Mouse (Mus musculus) kidney, embryonic 16.5 days (tissue): ENCODE results near the gene Klc1. TPM values are rescaled to one million over a fixed set of nuclear protein-coding genes. Genes with fewer than 3 reads are reported as not detected.
"Not testable (repeated sequence)": the region's sequence is repeated elsewhere in the genome, so short reads cannot be mapped to it uniquely, and the experiment has no call there.

Experiments used
- ATAC-seq: fragments of 200-750 bp; cut with Nextera tagmentation; 2 replicates; pipeline ENCODE4 v1.8.0; 2017; ENCODE audit warnings: moderate TSS enrichment; ENCODE audit not compliant: low FRiP score, low TSS enrichment
- H3K27ac ChIP-seq: fragments of 300-500 bp; sonication (generic); 2 replicates; pipeline ENCODE4 v1.5.1; 2014; ENCODE audit warnings: low read length
- H3K27me3 ChIP-seq: fragments of 300-500 bp; sonication (generic); 2 replicates; pipeline ENCODE4 v1.6.1; 2014; ENCODE audit warnings: low read length, control low read depth, mixed read lengths; ENCODE audit not compliant: insufficient read depth
- H3K36me3 ChIP-seq: fragments of 300-500 bp; sonication (generic); 2 replicates; pipeline ENCODE4 v1.6.1; 2014; ENCODE audit warnings: low read length, control low read depth, mixed read lengths; ENCODE audit not compliant: insufficient read depth
- H3K4me1 ChIP-seq: fragments of 300-500 bp; sonication (generic); 2 replicates; pipeline ENCODE4 v1.6.1; 2014; ENCODE audit warnings: low read length, control low read depth, mixed read lengths; ENCODE audit not compliant: insufficient read depth
- H3K4me2 ChIP-seq: fragments of 300-500 bp; sonication (generic); replicated peaks from 2 replicates; pipeline ENCODE4 v1.6.1; 2014; ENCODE audit warnings: low read depth, low read length
- H3K4me3 ChIP-seq: fragments of 300-500 bp; sonication (generic); 2 replicates; pipeline ENCODE4 v1.5.1; 2014; ENCODE audit warnings: mild to moderate bottlenecking, low read length
- H3K9ac ChIP-seq: fragments of 300-500 bp; sonication (generic); replicated peaks from 2 replicates; pipeline ENCODE4 v1.6.1; 2014; ENCODE audit warnings: low read length
- H3K9me3 ChIP-seq: fragments of 300-500 bp; sonication (generic); 2 replicates; pipeline ENCODE4 v1.6.1; 2016; ENCODE audit warnings: low read length, control low read depth
- WGBS: fragments of 180-500 bp; shearing (Covaris S2); extraction: QIAGEN DNeasy Blood & Tissue Kit; methylation state at CpG from one replicate; pipeline ENCODE4 v1.1.7; 2014; 5-methylcytosine and 5-hydroxymethylcytosine counted together
- polyA plus RNA-seq: library from polyadenylated mRNA; unstranded; fragments of >200 nt; fragmentation: Nextera tagmentation; extraction: Ambion mirVana; gene quantifications from 2 replicates; pipeline ENCODE4 v1.2.1, GENCODE M21; 2015

Gene Klc1
- 98.5 and 101 TPM in 2 replicates for polyA plus RNA-seq

GRCm38 (mm10) chr12:111758381-111759175 lies at the start of gene Klc1:
TSS of gene Klc1 (plus strand) at chr12:111758849.
- peak; percentile 68 for ATAC-seq
- H3K9ac ChIP-seq, result peak within 1 kb of the TSS; percentile 95

GRCm38 (mm10) chr12:111710091-111710490 lies 48.6 kb upstream of the Klc1 start:
- Histone ChIP-seq H3K9me3 (no peaks in the 10 kb centered on the region), H3K9ac (no peak overlapping the region), H3K4me1 (peaks cover 36% of the 10 kb centered on the region), H3K4me3 (no peak overlapping the region), H3K27ac (no peak overlapping the region), H3K36me3 (peaks cover 25% of the 10 kb centered on the region), H3K27me3 (no peaks in the 10 kb centered on the region), H3K4me2 (no peak overlapping the region)
- WGBS, result 87% methylated on average over 10 of the region's 10 CpGs
- no peak for ATAC-seq

More at GRCm38 (mm10) chr12:111758381-111759175, at the start of gene Klc1:
- Histone ChIP-seq H3K4me1 (peaks cover 30% of the 10 kb centered on the region), H3K9me3 (no peaks in the 10 kb centered on the region), H3K27me3 (no peaks in the 10 kb centered on the region), H3K36me3 (peaks cover 6% of the 10 kb centered on the region; the same call in 1 of the 2 replicates), H3K27ac (peak within 1 kb of the TSS; percentile 86), H3K4me3 (peak within 1 kb of the TSS; percentile 96), H3K4me2 (peak within 1 kb of the TSS; percentile 68)
- under 1% methylated on average over 70 of the region's 85 CpGs for WGBS

GRCm38 (mm10) chr12:111712476-111712875 lies 46.2 kb upstream of the Klc1 start:
- H3K4me2 ChIP-seq, result peak overlapping the region; percentile 57
- 0% methylated on average over 32 of the region's 33 CpGs for WGBS
- peak; percentile 41 for ATAC-seq

DNA sequence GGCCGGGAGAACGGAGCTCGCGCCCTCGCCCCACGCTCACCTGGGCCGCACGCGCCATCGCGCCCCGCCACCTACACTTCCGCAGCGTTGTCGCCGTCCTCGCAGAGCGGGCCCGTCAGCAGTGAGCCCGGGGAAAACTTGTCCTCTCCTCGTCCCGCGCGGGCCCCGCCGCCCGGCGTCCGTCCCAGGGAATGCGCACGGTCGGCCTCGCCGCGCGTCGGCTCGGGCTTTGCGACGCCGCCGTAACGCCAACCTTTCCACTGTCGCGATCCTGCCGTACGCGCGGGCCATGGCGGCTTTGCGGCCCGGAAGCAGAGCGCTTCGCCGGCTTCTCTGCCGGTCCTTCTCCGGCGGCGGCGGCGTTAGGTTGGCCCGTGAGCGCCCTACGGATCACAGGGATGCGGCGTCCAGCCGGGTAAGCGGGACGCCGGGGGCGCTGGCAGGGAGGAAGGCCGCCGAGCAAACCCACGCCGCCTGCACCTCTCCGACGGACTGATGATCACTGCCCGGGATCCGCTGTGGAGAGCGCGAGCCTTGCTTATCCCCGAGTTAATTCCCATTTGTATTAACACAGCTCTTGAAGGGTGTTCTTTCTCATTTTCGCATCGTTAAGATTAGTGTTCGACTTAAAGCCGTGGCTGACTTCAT lies 45.5 kb upstream of the Klc1 start, which contains the start of the genes Bag5 and Apopt1:
Gene Bag5, minus strand, starts transcription at position 254 of the 648 bp plus-strand sequence.
Gene Apopt1, plus strand, starts transcription at position 258 of the 648 bp plus-strand sequence.
- Histone ChIP-seq H3K9ac (peak within 1 kb of the TSS; percentile 96), H3K4me1 (peaks cover 23% of the 10 kb centered on the region), H3K9me3 (no peaks in the 10 kb centered on the region), H3K4me3 (peak within 1 kb of the TSS; percentile 93), H3K27ac (peak within 1 kb of the TSS; percentile 80), H3K4me2 (peak within 1 kb of the TSS; percentile 57), H3K27me3 (no peaks in the 10 kb centered on the region), H3K36me3 (peaks cover 25% of the 10 kb centered on the region)
- peak; percentile 94 for ATAC-seq
- under 1% methylated on average over 81 of the region's 86 CpGs for WGBS

More at GRCm38 (mm10) chr12:111712476-111712875, 46.2 kb upstream of the Klc1 start:
- Histone ChIP-seq H3K4me1 (peaks cover 25% of the 10 kb centered on the region), H3K27ac (peak overlapping the region; percentile 80), H3K36me3 (peaks cover 25% of the 10 kb centered on the region), H3K4me3 (peak overlapping the region; percentile 93), H3K9ac (peak overlapping the region; percentile 96), H3K9me3 (no peaks in the 10 kb centered on the region), H3K27me3 (no peaks in the 10 kb centered on the region)

DNA sequence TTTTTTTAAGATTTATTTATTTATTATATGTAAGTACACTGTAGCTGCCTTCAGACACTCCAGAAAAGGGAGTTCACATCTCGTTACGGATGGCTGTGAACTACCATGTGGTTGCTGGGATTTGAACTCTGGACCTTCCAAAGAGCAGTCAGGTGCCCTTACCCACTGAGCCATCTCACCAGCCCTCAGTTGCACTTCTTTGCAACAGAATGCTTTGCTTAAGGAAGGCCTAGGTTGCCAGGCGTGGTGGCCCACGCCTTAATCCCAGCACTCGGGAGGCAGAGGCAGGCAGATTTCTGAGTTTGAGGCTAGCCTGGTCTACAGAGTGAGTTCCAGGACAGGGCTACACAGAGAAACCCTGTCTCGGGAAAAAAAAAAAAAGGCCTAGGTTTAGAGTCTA lies 44.8 kb upstream of the Klc1 start:
- not testable (repeated sequence) for ATAC-seq, H3K9me3 ChIP-seq, H3K9ac ChIP-seq

DNA sequence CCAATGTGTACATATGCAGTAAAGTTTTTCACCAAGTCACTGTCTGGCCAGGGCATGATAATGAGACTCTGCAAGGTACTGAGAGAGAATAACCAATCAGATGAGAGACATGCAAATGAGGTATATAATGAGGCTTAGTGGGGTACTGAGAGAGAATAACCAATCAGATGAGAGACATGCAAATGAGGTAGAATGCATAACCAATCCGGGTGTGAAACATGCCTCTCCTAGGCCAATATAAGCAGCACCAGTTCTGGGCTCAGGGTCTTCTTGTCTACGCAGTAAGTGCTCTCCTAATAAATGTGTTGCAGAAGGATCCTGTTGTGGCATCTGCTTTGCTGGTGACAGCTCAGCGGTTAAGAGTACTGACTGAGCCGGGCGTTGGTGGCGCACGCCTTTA lies 42.1 kb upstream of the Klc1 start:
- WGBS, result 98% methylated on average over 7 of the region's 7 CpGs
- Histone ChIP-seq H3K36me3 (no peaks in the 10 kb centered on the region), H3K4me2 (no peak overlapping the region), H3K27ac (no peak overlapping the region), H3K9ac (no peak overlapping the region), H3K9me3 (no peaks in the 10 kb centered on the region), H3K4me3 (no peak overlapping the region), H3K27me3 (no peaks in the 10 kb centered on the region), H3K4me1 (peaks cover 28% of the 10 kb centered on the region)
- ATAC-seq, result no peak

More for the DNA sequence above, 44.8 kb upstream of the Klc1 start:
- not testable (repeated sequence) for H3K27ac ChIP-seq, H3K27me3 ChIP-seq
- Histone ChIP-seq H3K4me3 (peak overlapping the region; percentile 93), H3K4me1 (peaks cover 26% of the 10 kb centered on the region), H3K4me2 (peak overlapping the region; percentile 51), H3K36me3 (peaks cover 21% of the 10 kb centered on the region)
- WGBS, result 68% methylated on average over 6 of the region's 6 CpGs

DNA sequence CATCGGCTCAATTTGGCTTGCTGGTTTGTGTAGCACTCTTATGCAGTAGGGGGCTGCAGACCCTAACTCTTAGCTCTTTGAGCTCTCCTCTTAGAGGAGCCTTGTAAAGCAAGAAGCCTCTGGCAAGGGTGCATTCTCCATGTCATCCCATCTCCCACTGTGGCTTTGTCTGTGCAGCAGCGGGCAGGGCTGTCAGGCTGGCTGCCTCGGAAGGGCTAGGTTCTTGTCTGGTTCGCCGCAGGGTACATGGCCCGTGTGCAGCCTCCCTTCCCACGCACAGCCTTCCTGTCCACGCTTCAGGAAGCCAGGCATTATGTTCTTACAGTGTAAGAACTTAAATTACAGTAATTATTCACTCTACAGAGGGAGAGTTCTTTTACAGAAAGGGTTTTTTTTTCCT lies 40.0 kb upstream of the Klc1 start:
- no peaks in the 10 kb centered on the region for H3K9me3 ChIP-seq
- no peaks in the 10 kb centered on the region for H3K27me3 ChIP-seq
- peaks cover 21% of the 10 kb centered on the region for H3K4me1 ChIP-seq
- peaks cover 3% of the 10 kb centered on the region; the same call in 1 of the 2 replicates for H3K36me3 ChIP-seq
- peak overlapping the region; percentile 83 for H3K27ac ChIP-seq
- no peak overlapping the region for H3K4me3 ChIP-seq
- ATAC-seq, result peak; percentile 78
- WGBS, result 22% methylated on average over 8 of the region's 8 CpGs
- H3K4me2 ChIP-seq, result peak overlapping the region; percentile 31
- peak overlapping the region; percentile 41; the same call in 1 of the 2 replicates for H3K9ac ChIP-seq

DNA sequence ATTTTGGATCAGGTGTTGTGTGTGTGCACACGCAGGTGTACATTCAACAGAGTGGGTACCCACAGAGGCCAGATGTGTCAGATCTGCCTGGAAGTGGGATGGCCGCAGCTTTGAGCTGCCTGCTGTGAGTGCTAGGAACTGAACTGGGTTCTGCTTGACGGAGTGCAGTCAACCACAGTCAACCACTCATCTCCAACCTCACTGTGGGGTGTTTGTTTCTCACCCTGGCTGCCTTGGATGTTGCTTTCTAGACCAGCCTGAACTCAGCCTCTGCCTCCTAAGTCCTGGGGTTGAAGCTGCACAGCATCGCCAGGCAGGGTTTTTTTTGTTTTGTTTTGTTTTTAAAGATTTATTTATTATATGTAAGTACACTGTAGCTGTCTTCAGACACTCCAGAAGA lies 38.4 kb upstream of the Klc1 start:
- H3K27me3 ChIP-seq, result no peaks in the 10 kb centered on the region
- no peak overlapping the region for H3K4me2 ChIP-seq
- no peaks in the 10 kb centered on the region for H3K9me3 ChIP-seq
- WGBS, result 76% methylated on average over 4 of the region's 4 CpGs
- no peak overlapping the region for H3K9ac ChIP-seq
- H3K4me1 ChIP-seq, result peaks cover 18% of the 10 kb centered on the region
- no peak overlapping the region for H3K27ac ChIP-seq
- ATAC-seq, result no peak
- peaks cover 7% of the 10 kb centered on the region; the same call in 1 of the 2 replicates for H3K36me3 ChIP-seq
- no peak overlapping the region for H3K4me3 ChIP-seq

DNA sequence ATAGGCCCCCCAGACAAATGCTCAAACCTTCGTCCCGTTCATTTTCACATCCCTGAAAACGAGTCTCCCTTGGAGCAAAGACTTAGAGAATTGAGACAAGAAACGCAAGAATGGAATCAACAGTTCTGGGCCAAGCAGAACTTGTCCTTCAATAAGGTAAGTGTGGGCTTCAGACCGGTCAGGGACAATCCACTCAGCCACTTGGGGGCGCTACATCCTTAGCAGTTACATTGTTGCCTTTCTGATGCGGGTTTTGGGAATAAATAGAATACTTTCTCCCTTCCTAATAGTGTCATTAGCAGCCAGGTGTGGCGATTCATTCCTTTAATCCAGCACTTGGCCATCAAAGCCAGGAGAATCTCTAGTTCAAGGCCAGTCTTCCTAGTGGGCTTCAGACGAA lies 36.0 kb upstream of the Klc1 start:
- H3K27me3 ChIP-seq, result no peaks in the 10 kb centered on the region
- 75% methylated on average over 9 of the region's 9 CpGs for WGBS
- ATAC-seq, result no peak
- no peak overlapping the region for H3K9ac ChIP-seq
- peaks cover 9% of the 10 kb centered on the region; the same call in 1 of the 2 replicates for H3K36me3 ChIP-seq
- no peak overlapping the region for H3K4me3 ChIP-seq
- no peak overlapping the region for H3K4me2 ChIP-seq
- H3K27ac ChIP-seq, result no peak overlapping the region
- peaks cover 26% of the 10 kb centered on the region for H3K4me1 ChIP-seq
- no peaks in the 10 kb centered on the region for H3K9me3 ChIP-seq
